Comparison of ENCODE assay signal across 20 mouse cellular contexts in genomic region chr6:47192478-47192877, GRCm38 (mm10).
A peak's percentile ranks its signal among the peaks of the same experiment; 100 is the strongest.
DNase-seq lines count a peak whose midpoint lies in the region; ATAC-seq and TF ChIP-seq lines count a peak whose summit lies in the region.
"Had no signal": no experiment of that assay in that cellular context is flagged by ENCODE, and none has a peak within 500 bp of the region (broad histone marks: within the 10 kb centered on the region; RNA-seq: fewer than 3 reads in every experiment).

No protein-coding gene starts in this region.

- no peak for ATAC-seq in heart, embryonic 11.5 days (replicated peaks; ENCODE audit: insufficient number of reproducible peaks, low FRiP score, low TSS enrichment)
- no peak for ATAC-seq in kidney, postnatal 0 days (replicated peaks; ENCODE audit: low FRiP score, low read depth)
- 0 out of 2 replicates have a peak, but pooled peaks have one; percentile 27 for ATAC-seq in erythroblast, adult 5-6 weeks (replicated peaks; ENCODE audit: low FRiP score, poor library complexity, severe bottlenecking)
- ATAC-seq in liver, postnatal 0 days: no peak
- ATAC-seq: activated CD4-positive, CD25-positive, alpha-beta regulatory T cell, adult 4 months; intestine, embryonic 15.5 days had no signal

- no peak for TF ChIP-seq CTCF in kidney, postnatal 0 days (IDR thresholded peaks at IDR 0.05; ENCODE audit: low read depth)
- no peak for TF ChIP-seq CTCF in liver, postnatal 0 days (IDR thresholded peaks at IDR 0.05; ENCODE audit: low read depth)

- H3K4me3 ChIP-seq in heart, embryonic 11.5 days (ENCODE audit: low read depth, low read length): no peak overlapping the region
- H3K4me3 ChIP-seq in kidney, postnatal 0 days (replicated peaks; ENCODE audit: low read depth, low read length): no peak overlapping the region
- H3K4me3 ChIP-seq in liver, postnatal 0 days (ENCODE audit: low read depth, low read length): no peak overlapping the region
- H3K4me3 ChIP-seq: gastrocnemius, adult 2 months; hindbrain, embryonic 12.5 days; intestine, embryonic 15.5 days; kidney, embryonic 15.5 days; layer of hippocampus, adult 2 months; limb, embryonic 10.5 days; midbrain, embryonic 12.5 days had no signal

- H3K9ac ChIP-seq in heart, embryonic 11.5 days (ENCODE audit: low read depth, low read length): no peak overlapping the region
- H3K9ac ChIP-seq in kidney, postnatal 0 days (ENCODE audit: low read depth, low read length): no peak overlapping the region
- H3K9ac ChIP-seq in liver, postnatal 0 days (replicated peaks): no peak overlapping the region
- H3K9ac ChIP-seq: hindbrain, embryonic 12.5 days; intestine, embryonic 15.5 days; kidney, embryonic 15.5 days; midbrain, embryonic 12.5 days had no signal

- H3K27me3 ChIP-seq in heart, embryonic 11.5 days (ENCODE audit: control insufficient read depth, insufficient read depth, low read length): no peaks in the 10 kb centered on the region
- H3K27me3 ChIP-seq in kidney, postnatal 0 days (ENCODE audit: insufficient read depth, low read length): no peaks in the 10 kb centered on the region
- no peaks in the 10 kb centered on the region for H3K27me3 ChIP-seq in liver, postnatal 0 days (ENCODE audit: insufficient read depth, low read length)
- H3K27me3 ChIP-seq: hindbrain, embryonic 12.5 days; intestine, embryonic 15.5 days; kidney, embryonic 15.5 days had no signal

- H3K4me2 ChIP-seq in heart, embryonic 11.5 days: peak overlapping the region; percentile 66
- H3K4me2 ChIP-seq in kidney, postnatal 0 days (ENCODE audit: low read length): no peak overlapping the region
- H3K4me2 ChIP-seq in liver, postnatal 0 days (ENCODE audit: low read depth, low read length): peak overlapping the region; percentile 67
- H3K4me2 ChIP-seq: hindbrain, embryonic 12.5 days; intestine, embryonic 15.5 days; midbrain, embryonic 12.5 days had no signal

- TF ChIP-seq EP300 in liver, postnatal 0 days (IDR thresholded peaks at IDR 0.05; ENCODE audit: low read depth): no peak

- no peaks in the 10 kb centered on the region for H3K9me3 ChIP-seq in heart, embryonic 11.5 days (replicated peaks; ENCODE audit: control insufficient read depth, low read length)
- no peaks in the 10 kb centered on the region for H3K9me3 ChIP-seq in kidney, postnatal 0 days (replicated peaks; ENCODE audit: low read length)
- no peaks in the 10 kb centered on the region for H3K9me3 ChIP-seq in liver, postnatal 0 days (ENCODE audit: low read length)
- H3K9me3 ChIP-seq: hindbrain, embryonic 12.5 days; intestine, embryonic 15.5 days; kidney, embryonic 15.5 days; limb, embryonic 10.5 days; midbrain, embryonic 12.5 days had no signal

- DNase-seq in heart, adult 9 months (ENCODE audit: low spot score in 2 of 2): no peak
- DNase-seq in kidney, postnatal 0 days (ENCODE audit: low spot score): peak; percentile 8
- DNase-seq in kidney, adult 18-20 months: no peak
- no peak for DNase-seq in liver, postnatal 0 days
- DNase-seq in retina, embryonic 14.5 days (ENCODE audit: low spot score): no peak
- DNase-seq: adrenal gland, postnatal 14 days; cerebellum, adult 2 months; gastrocnemius, adult 2 months; lung, adult 18-20 months; lung, postnatal 36 days; thymus, adult 2 months had no signal

- 65% methylated on average over 9 of the region's 9 CpGs for WGBS in heart, embryonic 11.5 days (ENCODE audit: insufficient replicate concordance)
- 68% methylated on average over 9 of the region's 9 CpGs for WGBS in kidney, postnatal 0 days
- WGBS in liver, postnatal 0 days (ENCODE audit: insufficient replicate concordance): 82% methylated on average over 9 of the region's 9 CpGs

- H3K36me3 ChIP-seq in heart, embryonic 11.5 days (ENCODE audit: control insufficient read depth, insufficient read depth, low read length): no peaks in the 10 kb centered on the region
- H3K36me3 ChIP-seq in kidney, postnatal 0 days (ENCODE audit: insufficient read depth, low read length): no peaks in the 10 kb centered on the region
- no peaks in the 10 kb centered on the region for H3K36me3 ChIP-seq in liver, postnatal 0 days (replicated peaks; ENCODE audit: insufficient read depth, low read length)
- H3K36me3 ChIP-seq: hindbrain, embryonic 12.5 days; intestine, embryonic 15.5 days; kidney, embryonic 15.5 days; limb, embryonic 10.5 days; midbrain, embryonic 12.5 days had no signal

- no peak overlapping the region for H3K27ac ChIP-seq in heart, embryonic 11.5 days (ENCODE audit: low read depth, low read length)
- H3K27ac ChIP-seq in kidney, postnatal 0 days: no peak overlapping the region
- H3K27ac ChIP-seq in liver, postnatal 0 days (ENCODE audit: low read depth): no peak overlapping the region
- H3K27ac ChIP-seq: gastrocnemius, adult 2 months; hindbrain, embryonic 12.5 days; intestine, embryonic 15.5 days; kidney, embryonic 15.5 days; layer of hippocampus, adult 2 months; limb, embryonic 10.5 days; midbrain, embryonic 12.5 days had no signal

- H3K4me1 ChIP-seq in heart, embryonic 11.5 days (ENCODE audit: control insufficient read depth, insufficient read depth, low read length): peaks cover 3% of the 10 kb centered on the region; the same call in 1 of the 2 replicates
- H3K4me1 ChIP-seq in kidney, postnatal 0 days (replicated peaks; ENCODE audit: insufficient read depth, low read length): no peaks in the 10 kb centered on the region
- no peaks in the 10 kb centered on the region for H3K4me1 ChIP-seq in liver, postnatal 0 days (ENCODE audit: insufficient read depth)
- H3K4me1 ChIP-seq: hindbrain, embryonic 12.5 days; intestine, embryonic 15.5 days had no signal
